Mouse (Mus musculus): Measurements from ENCODE around the gene Tas2r104. TPM values are rescaled to one million over a fixed set of nuclear protein-coding genes. Genes with fewer than 3 reads are reported as not detected.

Gene Tas2r104
- total RNA-seq (2021), result not detected

DNA sequence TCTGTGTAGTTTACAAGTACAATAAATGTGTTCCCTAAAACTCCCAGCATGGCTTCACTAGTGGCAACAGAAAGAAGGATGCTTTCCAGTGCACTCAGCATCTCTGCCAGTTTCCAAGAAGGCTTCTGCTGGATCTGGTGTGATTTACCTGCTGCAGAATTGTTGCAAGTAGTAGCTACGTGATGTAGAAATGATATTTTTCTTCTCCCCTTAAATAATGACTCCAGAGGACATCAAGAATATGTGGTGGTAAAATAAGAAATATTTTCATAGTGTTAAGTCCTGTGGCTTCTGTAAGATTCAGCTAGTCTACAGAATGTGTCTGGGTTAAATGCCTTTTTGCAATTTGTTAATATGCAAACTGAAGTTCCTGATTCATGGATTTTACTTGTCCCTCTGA lies at the start of gene Tas2r104:
Gene Tas2r104, minus strand, starts transcription at position 101 of the 400 bp plus-strand sequence.
- no peak for DNase-seq
- intact Hi-C loops (cut with DNase I), result no loop called here

GRCm38 (mm10) chr6:131712803-131713202 lies 27.3 kb upstream of the Tas2r104 start:
- intact Hi-C loops (cut with DNase I), result no loop called here
- no peak for DNase-seq

GRCm38 (mm10) chr6:131689963-131690362 lies 4.4 kb upstream of the Tas2r104 start, which contains the start of gene Tas2r114:
Gene Tas2r114, minus strand, starts transcription at chr6:131690063.
- intact Hi-C loops (cut with DNase I), result no loop called here
- DNase-seq, result no peak

GRCm38 (mm10) chr6:131687395-131687794 lies 1.9 kb upstream of the Tas2r104 start, which contains the start of gene Tas2r105:
Gene Tas2r105, minus strand, starts transcription at chr6:131687495.
- DNase-seq, result no peak
- intact Hi-C loops (cut with DNase I), result no loop called here

DNA sequence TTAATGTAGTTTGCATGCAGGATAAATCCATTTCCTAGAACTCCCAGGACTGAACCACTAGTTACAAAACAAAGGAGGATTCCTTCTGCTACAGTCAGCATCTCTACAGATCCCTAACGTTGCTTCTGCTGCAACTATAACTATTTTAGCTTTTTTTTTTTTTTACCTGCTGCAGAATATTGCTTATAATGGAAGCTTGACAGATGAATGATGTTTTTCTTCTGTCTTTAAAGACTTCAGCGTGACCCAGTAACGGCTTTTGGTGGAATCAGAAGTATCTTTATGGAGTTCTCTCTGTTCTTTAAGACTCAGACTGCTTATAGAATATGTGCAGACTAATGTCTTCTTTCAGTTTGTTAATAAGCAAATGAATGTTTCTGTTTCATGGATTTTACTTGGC lies 6.8 kb downstream of the Tas2r104 start, which contains the start of gene Tas2r106:
Gene Tas2r106, minus strand, starts transcription at position 101 of the 400 bp plus-strand sequence.
- intact Hi-C loops (cut with DNase I), result no loop called here
- DNase-seq, result no peak

DNA sequence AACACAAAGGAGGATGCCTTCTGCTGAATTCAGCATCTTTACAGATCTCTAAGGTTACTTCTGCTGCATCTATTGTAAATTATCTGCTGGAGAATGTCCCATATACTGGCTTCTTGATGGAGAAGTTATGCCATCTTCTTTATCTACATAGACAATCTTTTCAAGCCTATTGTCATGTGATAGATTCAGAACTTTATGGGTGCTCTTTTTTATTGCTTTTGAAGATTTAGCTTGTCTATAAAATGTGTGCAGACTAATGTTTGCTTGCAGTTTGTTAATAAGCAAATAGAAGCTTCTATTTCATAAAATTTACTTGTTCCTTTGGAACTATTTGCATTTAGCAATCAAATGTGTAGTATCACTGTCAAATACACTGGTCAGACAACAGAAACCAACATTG lies 25.5 kb downstream of the Tas2r104 start, which contains the start of gene Tas2r107:
Gene Tas2r107, minus strand, starts transcription at position 101 of the 400 bp plus-strand sequence.
- intact Hi-C loops (cut with DNase I), result no loop called here
- DNase-seq, result no peak

Other genes with a start within 250 kb of the Tas2r104 start
- not detected for gene 5430401F13Rik, start 199.3 kb downstream of the Tas2r104 start, total RNA-seq (2021)
- gene Gm6619, start 199.3 kb downstream of the Tas2r104 start, total RNA-seq (2021), result not detected
- gene Tas2r130, start 54.8 kb downstream of the Tas2r104 start, total RNA-seq (2021), result not detected
- not detected for gene Tas2r107, start 25.6 kb downstream of the Tas2r104 start, total RNA-seq (2021)
- not detected for gene Tas2r106, start 6.9 kb downstream of the Tas2r104 start, total RNA-seq (2021)
- gene Tas2r105, start 1.8 kb upstream of the Tas2r104 start, total RNA-seq (2021), result not detected
- gene Tas2r114, start 4.3 kb upstream of the Tas2r104 start, total RNA-seq (2021), result not detected